Mouse (Mus musculus) gonadal fat pad, adult 2 months (tissue): Measurements from ENCODE around the gene Gm20388. TPM values are rescaled to one million over a fixed set of nuclear protein-coding genes. Genes with fewer than 3 reads are reported as not detected.
A peak's percentile ranks its signal among the peaks of the same experiment; 100 is the strongest.

Experiments
- DNase-seq: peaks from one replicate; pipeline ENCODE4 v3.0.0-alpha.2; 2012; ENCODE audit warnings: low read depth
- polyA plus RNA-seq: library from polyadenylated mRNA; depleted of rRNA; stranded (reverse); fragments of >200 nt; gene quantifications from 2 replicates; pipeline ENCODE4 v1.2.3, GENCODE M21; 2012

Gm20388 gene
- polyA plus RNA-seq, 1 experiment = 119 TPM

GRCm38 (mm10) chr8:122266867-122267266 is 2356.2 kb downstream of the Gm20388 start:
- no peak for DNase-seq

GRCm38 (mm10) chr8:122268861-122269260 is 2358.2 kb downstream of the Gm20388 start:
- no peak for DNase-seq

GRCm38 (mm10) chr8:122269404-122269803 is 2358.8 kb downstream of the Gm20388 start:
- no peak for DNase-seq

GRCm38 (mm10) chr8:122270555-122270954 is 2359.9 kb downstream of the Gm20388 start:
- DNase-seq = no peak

- no peak for DNase-seq
Observed at GRCm38 (mm10) chr8:122273152-122273551, 2362.5 kb downstream of the Gm20388 start.

- no peak for DNase-seq
Observed at GRCm38 (mm10) chr8:122273826-122274225, 2363.2 kb downstream of the Gm20388 start.

GRCm38 (mm10) chr8:122274651-122275391 is 2364.2 kb downstream of the Gm20388 start:
- no peak for DNase-seq

- no peak for DNase-seq
Observed at GRCm38 (mm10) chr8:122276308-122276707, 2365.7 kb downstream of the Gm20388 start.

GRCm38 (mm10) chr8:122277204-122277995 is 2366.8 kb downstream of the Gm20388 start:
- no peak for DNase-seq

- no peak for DNase-seq
Observed at GRCm38 (mm10) chr8:122280156-122280555, 2369.5 kb downstream of the Gm20388 start.

GRCm38 (mm10) chr8:122280588-122281316 is 2370.1 kb downstream of the Gm20388 start:
- DNase-seq = no peak

GRCm38 (mm10) chr8:122281317-122282034 is 2370.8 kb downstream of the Gm20388 start:
- DNase-seq = peak; percentile 66

- DNase-seq = no peak
Observed at GRCm38 (mm10) chr8:122282035-122282358, 2371.4 kb downstream of the Gm20388 start, which contains the start of gene Zfpm1. Gene Zfpm1, plus strand, starts transcription at chr8:122282141.

GRCm38 (mm10) chr8:122282501-122283355 is 2372.1 kb downstream of the Gm20388 start:
- no peak for DNase-seq

GRCm38 (mm10) chr8:122283356-122284202 is 2372.9 kb downstream of the Gm20388 start:
- no peak for DNase-seq

- DNase-seq = no peak
Observed at GRCm38 (mm10) chr8:122284203-122284658, 2373.6 kb downstream of the Gm20388 start.

- DNase-seq = no peak
Observed at GRCm38 (mm10) chr8:122284659-122285261, 2374.1 kb downstream of the Gm20388 start.

GRCm38 (mm10) chr8:122285727-122286126 is 2375.1 kb downstream of the Gm20388 start:
- no peak for DNase-seq

GRCm38 (mm10) chr8:122286899-122287298 is 2376.3 kb downstream of the Gm20388 start:
- DNase-seq = no peak
